Mouse (Mus musculus) liver, adult 2 months (tissue): Measurements from ENCODE around the gene Mcrs1. TPM values are rescaled to one million over a fixed set of nuclear protein-coding genes. Genes with fewer than 3 reads are reported as not detected.
"Not testable (repeated sequence)": the region's sequence is repeated elsewhere in the genome, so short reads cannot be mapped to it uniquely, and the experiment has no call there.

ENCODE experiments used
- DNase-seq: peaks from one replicate; pipeline ENCODE4 v3.0.0-alpha.2; 2011; ENCODE audit warnings: low read depth, low spot score; ENCODE audit errors: extremely low read depth
- H3K27ac ChIP-seq: fragments of 200-500 bp; replicated peaks from 2 replicates; pipeline ENCODE4 v1.5.1; 2012; ENCODE audit warnings: low read depth, mild to moderate bottlenecking, control low read depth, inconsistent platforms, low read length; ENCODE audit not compliant: insufficient read depth
- H3K27me3 ChIP-seq: fragments of 200-500 bp; 2 replicates; pipeline ENCODE4 v1.6.1; 2012; ENCODE audit warnings: mild to moderate bottlenecking, moderate library complexity, low read length, inconsistent platforms; ENCODE audit not compliant: control insufficient read depth, insufficient read depth
- H3K36me3 ChIP-seq: fragments of 200-500 bp; 2 replicates; pipeline ENCODE4 v1.6.1; 2012; ENCODE audit warnings: low read length, inconsistent platforms; ENCODE audit not compliant: control insufficient read depth, insufficient read depth
- H3K4me1 ChIP-seq: fragments of 200-500 bp; 2 replicates; pipeline ENCODE4 v1.6.1; 2011; ENCODE audit warnings: low read length; ENCODE audit not compliant: control insufficient read depth, insufficient read depth
- H3K4me3 ChIP-seq: fragments of 200-500 bp; 2 replicates; pipeline ENCODE4 v1.5.1; 2011; ENCODE audit warnings: low read depth, mild to moderate bottlenecking, control low read depth, low read length, moderate library complexity; ENCODE audit not compliant: insufficient read depth
- H3K79me2 ChIP-seq: fragments of 200-500 bp; 2 replicates; pipeline ENCODE4 v1.6.1; 2012; ENCODE audit warnings: inconsistent platforms, mild to moderate bottlenecking, low read length, moderate library complexity; ENCODE audit not compliant: control insufficient read depth, insufficient read depth
- H3K9ac ChIP-seq: fragments of 200-500 bp; 2 replicates; pipeline ENCODE4 v1.6.1; 2012; ENCODE audit warnings: low read depth, mild to moderate bottlenecking, control low read depth, inconsistent platforms, low read length
- CTCF ChIP-seq: fragments of 200-500 bp; IDR thresholded peaks from 2 replicates; pipeline ENCODE4 v1.5.1; 2011; ENCODE audit warnings: low read depth, low read length, control low read depth
- POLR2A ChIP-seq: fragments of 200-500 bp; IDR thresholded peaks from 2 replicates; pipeline ENCODE4 v1.6.1; 2011; ENCODE audit warnings: low read length, control low read depth; ENCODE audit not compliant: insufficient read depth; ENCODE audit errors: extremely low read depth
- WGBS: fragments of 180-500 bp; shearing (Covaris S2); methylation state at CpG from one replicate; pipeline ENCODE4 v1.1.7; 2018; 5-methylcytosine and 5-hydroxymethylcytosine counted together
- polyA plus RNA-seq: library from polyadenylated mRNA; depleted of rRNA; stranded (reverse); fragments of >200 nt; gene quantifications from 2 replicates; pipeline ENCODE4 v1.2.3, GENCODE M21; 2012
- total RNA-seq: library from RNA; depleted of rRNA; stranded (reverse); fragments of >200 nt; gene quantifications from 2 replicates; pipeline ENCODE4 v1.2.3, GENCODE M21; 2014

Mcrs1 gene
- total and polyA plus RNA-seq, 2 experiments, result 10.8 to 15.0 TPM

DNA sequence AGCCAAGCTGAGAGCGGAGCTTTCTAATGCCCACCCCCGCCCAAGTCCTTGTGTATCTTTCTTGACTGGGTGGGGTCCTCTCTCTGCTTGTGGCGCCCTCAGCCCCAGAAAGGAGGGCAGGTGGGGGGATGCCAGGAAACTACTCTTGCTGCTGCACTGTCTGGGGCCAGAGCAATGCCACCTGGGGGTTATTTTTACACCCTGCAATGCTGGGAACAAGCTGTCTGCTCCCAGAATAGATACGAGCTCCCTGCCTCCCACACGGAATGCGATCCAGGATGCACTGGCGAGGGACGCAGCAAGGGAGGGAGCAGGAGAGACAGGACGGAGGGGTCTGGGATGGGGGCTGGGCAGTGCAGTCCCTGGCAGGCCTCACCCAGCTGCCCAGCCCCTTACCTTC is 2.8 kb downstream of the Mcrs1 start:
- Histone ChIP-seq H3K79me2 (peaks cover 5% of the 10 kb centered on the region; the same call in 1 of the 2 replicates), H3K36me3 (peaks cover 6% of the 10 kb centered on the region), H3K4me3 (no peak overlapping the region), H3K27me3 (no peaks in the 10 kb centered on the region), H3K4me1 (peaks cover 5% of the 10 kb centered on the region; the same call in 1 of the 2 replicates), H3K9ac (no peak overlapping the region), H3K27ac (no peak overlapping the region)
- TF ChIP-seq CTCF (no peak), POLR2A (no peak)
- no peak for DNase-seq
- WGBS, result 93% methylated on average over 9 of the region's 9 CpGs

DNA sequence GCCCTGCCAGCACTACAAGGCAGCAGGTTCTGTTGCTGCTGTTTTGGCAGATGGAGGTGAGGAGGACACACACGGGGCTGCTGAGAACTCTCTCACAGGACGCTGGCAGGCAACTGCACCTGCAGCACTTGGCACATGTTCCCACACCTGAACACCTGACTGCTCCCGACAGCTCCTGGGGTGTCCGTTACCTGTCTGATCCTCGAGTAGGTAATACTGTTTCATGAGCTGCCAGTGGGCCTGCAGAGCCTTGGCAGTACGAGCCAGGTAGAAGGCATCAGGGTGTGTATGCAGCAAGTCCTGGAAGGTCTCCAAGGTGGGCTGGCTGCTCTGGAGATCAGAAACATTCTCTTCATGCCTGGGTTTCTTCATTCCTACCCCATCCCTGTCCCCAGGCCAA is 5.0 kb downstream of the Mcrs1 start:
- not testable (repeated sequence) for H3K4me1 ChIP-seq, DNase-seq, H3K36me3 ChIP-seq, H3K4me3 ChIP-seq, H3K27me3 ChIP-seq, H3K79me2 ChIP-seq, H3K9ac ChIP-seq, H3K27ac ChIP-seq
- WGBS, result 92% methylated on average over 6 of the region's 6 CpGs

DNA sequence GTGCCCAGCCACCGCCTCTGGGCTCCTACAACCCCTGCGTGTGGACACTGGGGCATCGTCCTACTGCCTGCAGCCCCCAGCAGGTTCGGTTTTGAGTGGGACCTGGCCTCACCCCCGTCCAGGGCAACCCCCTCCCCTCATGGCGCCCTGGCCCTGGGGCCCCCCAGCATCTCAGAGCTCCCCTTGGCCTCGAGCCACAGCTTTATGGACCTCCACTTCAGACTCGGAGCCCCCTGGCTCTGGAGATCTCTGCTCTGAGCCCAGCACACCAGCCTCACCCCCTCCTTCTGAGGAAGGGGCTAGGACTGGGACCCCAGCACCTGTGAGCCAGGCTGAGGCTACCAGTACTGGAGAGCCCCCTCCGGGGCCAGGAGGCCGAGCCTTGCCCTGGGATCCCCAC is 9.7 kb downstream of the Mcrs1 start:
- 92% methylated on average over 10 of the region's 10 CpGs for WGBS
- H3K27ac ChIP-seq, result no peak overlapping the region
- H3K27me3 ChIP-seq, result no peaks in the 10 kb centered on the region
- H3K4me3 ChIP-seq, result no peak overlapping the region
- no peak overlapping the region for H3K9ac ChIP-seq
- no peaks in the 10 kb centered on the region for H3K79me2 ChIP-seq
- peaks cover 6% of the 10 kb centered on the region; the same call in 1 of the 2 replicates for H3K36me3 ChIP-seq
- TF ChIP-seq POLR2A, result no peak
- TF ChIP-seq CTCF, result no peak
- H3K4me1 ChIP-seq, result no peaks in the 10 kb centered on the region
- DNase-seq, result no peak

DNA sequence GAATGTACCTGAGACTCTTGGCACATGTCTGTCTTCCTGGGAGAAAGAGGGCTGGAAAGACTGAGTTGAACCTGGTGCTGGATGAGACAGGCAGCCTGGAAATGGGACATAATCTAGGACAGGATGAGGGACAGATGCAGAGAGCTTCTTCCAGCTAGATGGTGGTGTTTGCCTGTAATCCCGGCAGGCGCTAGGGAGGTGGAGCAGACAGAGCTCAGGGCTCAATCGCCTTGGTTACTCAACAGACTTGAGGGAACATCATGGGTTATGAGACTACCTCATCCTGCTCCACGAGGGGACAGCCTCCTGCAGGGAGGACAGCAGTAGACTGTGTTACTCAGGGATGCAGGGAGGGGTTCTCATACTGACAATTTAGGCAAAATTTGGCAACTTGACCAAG is 10.5 kb downstream of the Mcrs1 start:
- no peak overlapping the region for H3K27ac ChIP-seq
- whole genome bisulfite sequencing, result 69% methylated on average over 4 of the region's 4 CpGs

DNA sequence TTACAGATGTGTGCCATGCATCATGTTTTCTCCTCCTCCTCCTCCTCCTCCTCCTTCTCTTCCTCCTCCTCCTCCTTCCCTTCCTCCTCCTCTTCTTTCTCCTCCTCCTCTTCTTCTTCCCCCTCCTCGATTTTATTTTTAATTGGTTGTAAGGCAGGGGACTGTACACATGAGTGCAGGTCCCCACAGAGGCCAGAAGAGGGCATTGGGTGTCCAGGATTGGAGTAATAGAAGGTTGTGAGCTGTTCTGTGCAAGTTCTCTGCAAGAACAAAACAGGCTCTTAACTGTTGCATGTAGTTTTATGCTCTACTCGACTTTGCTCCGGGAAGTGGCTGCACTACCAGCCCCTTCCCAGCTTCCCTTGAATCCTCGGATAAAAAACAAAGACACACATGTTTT is 11.6 kb downstream of the Mcrs1 start:
- no peaks in the 10 kb centered on the region for H3K79me2 ChIP-seq
- no peak overlapping the region for H3K4me3 ChIP-seq
- 81% methylated on average over 4 of the region's 4 CpGs for WGBS
- H3K36me3 ChIP-seq, result peaks cover 4% of the 10 kb centered on the region; the same call in 1 of the 2 replicates
- no peaks in the 10 kb centered on the region for H3K27me3 ChIP-seq
- no peaks in the 10 kb centered on the region for H3K4me1 ChIP-seq
- no peak overlapping the region for H3K27ac ChIP-seq
- TF ChIP-seq CTCF (peak; percentile 38; the same call in 1 of the 2 replicates), POLR2A (no peak)
- peak; percentile 10 for DNase-seq
- no peak overlapping the region for H3K9ac ChIP-seq

More for the DNA sequence above, 10.5 kb downstream of the Mcrs1 start:
- DNase-seq, result no peak
- Histone ChIP-seq H3K36me3 (peaks cover 6% of the 10 kb centered on the region; the same call in 1 of the 2 replicates), H3K9ac (no peak overlapping the region), H3K4me1 (no peaks in the 10 kb centered on the region), H3K4me3 (no peak overlapping the region), H3K27me3 (no peaks in the 10 kb centered on the region), H3K79me2 (no peaks in the 10 kb centered on the region)
- no peak for TF ChIP-seq CTCF
- TF ChIP-seq POLR2A, result no peak

DNA sequence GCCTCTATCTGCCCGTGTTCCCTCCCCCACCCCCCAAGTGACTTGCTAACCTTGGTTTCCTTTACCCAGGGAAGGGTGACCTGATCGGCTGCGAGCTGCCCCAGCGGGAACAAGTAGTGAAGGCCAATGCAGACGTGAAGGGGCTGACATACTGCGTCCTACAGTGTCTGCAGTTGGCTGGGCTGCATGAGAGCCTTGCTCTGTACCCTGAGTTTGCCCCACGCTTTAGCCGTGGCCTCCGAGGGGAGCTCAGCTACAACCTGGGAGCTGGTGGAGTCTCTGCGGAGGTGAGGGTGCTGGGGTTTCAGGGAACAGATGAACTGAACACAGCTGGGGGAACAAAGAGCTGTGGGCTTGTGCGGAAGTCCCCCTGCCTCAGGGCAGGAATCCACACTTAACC is 13.8 kb downstream of the Mcrs1 start:
- no peak overlapping the region for H3K27ac ChIP-seq
- WGBS, result 79% methylated on average over 11 of the region's 11 CpGs
- H3K9ac ChIP-seq, result no peak overlapping the region
- no peaks in the 10 kb centered on the region for H3K79me2 ChIP-seq
- TF ChIP-seq CTCF (no peak), POLR2A (no peak)
- no peaks in the 10 kb centered on the region for H3K4me1 ChIP-seq
- no peaks in the 10 kb centered on the region; the same call in 1 of the 2 replicates for H3K36me3 ChIP-seq
- DNase-seq, result no peak
- no peaks in the 10 kb centered on the region for H3K27me3 ChIP-seq
- H3K4me3 ChIP-seq, result no peak overlapping the region
